Mouse (Mus musculus) gastrocnemius, postnatal 25 days (tissue): ENCODE results near the gene Plac9b. TPM values are rescaled to one million over a fixed set of nuclear protein-coding genes. Genes with fewer than 3 reads are reported as not detected.

Experiments
- total RNA-seq, 2 experiments: library from RNA; stranded (reverse); gene quantifications; 1 replicate in 1 of 2; 2 replicates in 1 of 2; pipeline ENCODE4 v1.2.3; 2021

Plac9b gene
- total RNA-seq, 2 experiments from 2014 or later = 26.0 to 59.2 TPM

Other genes starting within 250 kb of the Plac9b start
- not detected for gene Cphx1, start 244.2 kb downstream of the Plac9b start, total RNA-seq
- gene Duxbl1, start 203.9 kb downstream of the Plac9b start, total RNA-seq = under 1 TPM; 0.38 to 0.46 TPM
- 10 to 100 TPM in 1 of 2 experiments, 1 to 10 TPM in 1; 7.9 to 12.5 TPM for gene Gm9780, start 139.8 kb downstream of the Plac9b start, total RNA-seq
- gene Tmem254c, start 115.1 kb downstream of the Plac9b start, total RNA-seq = 1 to 10 TPM; 5.5 to 7.2 TPM
- not detected for gene Cphx2, start 101.0 kb downstream of the Plac9b start, total RNA-seq
- gene Cphx3, start 100.2 kb downstream of the Plac9b start, total RNA-seq = not detected
- gene Duxbl2, start 64.1 kb downstream of the Plac9b start, total RNA-seq = not detected
- gene Tmem254b, start 24.6 kb upstream of the Plac9b start, total RNA-seq = 1 to 10 TPM in 1 of 2 experiments, under 1 TPM in 1; 0.84 to 1.3 TPM
- not detected for gene Duxbl3, start 75.5 kb upstream of the Plac9b start, total RNA-seq